Mouse (Mus musculus) lung, postnatal 0 days (tissue): ENCODE results near the gene Rptor. TPM values are rescaled to one million over a fixed set of nuclear protein-coding genes. Genes with fewer than 3 reads are reported as not detected.

ENCODE experiments used
- ATAC-seq: fragments of 200-750 bp; cut with Nextera tagmentation; 2 replicates; pipeline ENCODE4 v1.8.0; 2017; ENCODE audit warnings: moderate library complexity
- DNase-seq: peaks from one replicate; pipeline ENCODE4 v3.0.0-alpha.2; 2016; ENCODE audit warnings: low spot score
- H3K27ac ChIP-seq: fragments of 300-500 bp; sonication (generic); 2 replicates; pipeline ENCODE4 v1.5.1; 2014; ENCODE audit warnings: antibody characterized with exemption, mild to moderate bottlenecking, low read length, mixed read lengths
- H3K27me3 ChIP-seq: fragments of 300-500 bp; sonication (generic); replicated peaks from 2 replicates; pipeline ENCODE4 v1.6.1; 2014; ENCODE audit warnings: low read length, mixed read lengths; ENCODE audit not compliant: insufficient read depth
- H3K36me3 ChIP-seq: fragments of 300-500 bp; sonication (generic); 2 replicates; pipeline ENCODE4 v1.6.1; 2014; ENCODE audit warnings: low read length, mixed read lengths; ENCODE audit not compliant: insufficient read depth
- H3K4me1 ChIP-seq: fragments of 300-500 bp; sonication (generic); 2 replicates; pipeline ENCODE4 v1.6.1; 2014; ENCODE audit warnings: antibody characterized with exemption, low read depth, low read length, mixed read lengths; ENCODE audit not compliant: insufficient read depth
- H3K4me2 ChIP-seq: fragments of 300-500 bp; sonication (generic); replicated peaks from 2 replicates; pipeline ENCODE4 v1.6.1; 2014; ENCODE audit warnings: low read depth, mild to moderate bottlenecking, low read length, moderate library complexity, mixed read lengths
- H3K4me3 ChIP-seq: fragments of 300-500 bp; sonication (generic); 2 replicates; pipeline ENCODE4 v1.5.1; 2014; ENCODE audit warnings: low read depth, low read length
- H3K9ac ChIP-seq: fragments of 300-500 bp; sonication (generic); replicated peaks from 2 replicates; pipeline ENCODE4 v1.6.1; 2014; ENCODE audit warnings: low read depth, mild to moderate bottlenecking
- H3K9me3 ChIP-seq: fragments of 300-500 bp; sonication (generic); 2 replicates; pipeline ENCODE4 v1.6.1; 2016; ENCODE audit warnings: low read length, mixed read lengths
- CTCF ChIP-seq: IDR thresholded peaks from 2 replicates; pipeline ENCODE4 v1.5.1; 2016; ENCODE audit warnings: antibody characterized with exemption, mild to moderate bottlenecking
- EP300 ChIP-seq: IDR thresholded peaks from 2 replicates; pipeline ENCODE4 v1.6.1; 2016; ENCODE audit warnings: antibody characterized with exemption, mild to moderate bottlenecking, control low read depth
- WGBS: fragments of 180-500 bp; shearing (Covaris S2); extraction: QIAGEN DNeasy Blood & Tissue Kit; methylation state at CpG from one replicate; pipeline ENCODE4 v1.1.7; 2014; 5-methylcytosine and 5-hydroxymethylcytosine counted together
- polyA plus RNA-seq: library from polyadenylated mRNA; unstranded; fragments of >200 nt; fragmentation: Nextera tagmentation; extraction: Ambion mirVana; gene quantifications from 2 replicates; pipeline ENCODE4 v1.2.1, GENCODE M21; 2015

Rptor gene
- polyA plus RNA-seq, 1 experiment from 2014 or later: 5.3 TPM

- DNase-seq (no peak), ATAC-seq (no peak)
- H3K27ac ChIP-seq: no peak overlapping the region
- no peak for TF ChIP-seq EP300
- TF ChIP-seq CTCF: no peak
- H3K4me2 ChIP-seq: no peak overlapping the region
- H3K36me3 ChIP-seq: peaks cover 11% of the 10 kb centered on the region; the same call in 1 of the 2 replicates
- no peak overlapping the region for H3K9ac ChIP-seq
- H3K9me3 ChIP-seq: no peaks in the 10 kb centered on the region
- H3K4me1 ChIP-seq: no peaks in the 10 kb centered on the region
- H3K27me3 ChIP-seq: no peaks in the 10 kb centered on the region
- H3K4me3 ChIP-seq: no peak overlapping the region
- WGBS: 86% methylated on average over 9 of the region's 9 CpGs
Measured at GRCm38 (mm10) chr11:119897041-119897440, 294.3 kb downstream of the Rptor start.

GRCm38 (mm10) chr11:119898976-119899375, 296.3 kb downstream of the Rptor start:
- H3K27me3 ChIP-seq: no peaks in the 10 kb centered on the region
- DNase-seq: no peak
- ATAC-seq: peak; percentile 37; the same call in 1 of the 2 replicates
- H3K27ac ChIP-seq: no peak overlapping the region
- H3K9ac ChIP-seq: no peak overlapping the region
- H3K9me3 ChIP-seq: no peaks in the 10 kb centered on the region
- WGBS: 81% methylated on average over 11 of the region's 11 CpGs
- H3K4me2 ChIP-seq: no peak overlapping the region
- H3K36me3 ChIP-seq: peaks cover 10% of the 10 kb centered on the region; the same call in 1 of the 2 replicates
- H3K4me1 ChIP-seq: no peaks in the 10 kb centered on the region
- no peak overlapping the region for H3K4me3 ChIP-seq
- TF ChIP-seq CTCF (no peak), EP300 (no peak)

GRCm38 (mm10) chr11:119901174-119901573, 298.5 kb downstream of the Rptor start:
- no peaks in the 10 kb centered on the region for H3K4me1 ChIP-seq
- H3K36me3 ChIP-seq: peaks cover 10% of the 10 kb centered on the region; the same call in 1 of the 2 replicates
- no peak overlapping the region for H3K27ac ChIP-seq
- ATAC-seq (no peak), DNase-seq (no peak)
- H3K4me2 ChIP-seq: no peak overlapping the region
- no peak for TF ChIP-seq EP300
- TF ChIP-seq CTCF: no peak
- WGBS: 67% methylated on average over 4 of the region's 4 CpGs
- no peak overlapping the region for H3K9ac ChIP-seq
- no peak overlapping the region for H3K4me3 ChIP-seq
- no peaks in the 10 kb centered on the region for H3K27me3 ChIP-seq
- no peaks in the 10 kb centered on the region for H3K9me3 ChIP-seq

GRCm38 (mm10) chr11:119902891-119903290, 300.2 kb downstream of the Rptor start:
- H3K27ac ChIP-seq: no peak overlapping the region
- H3K36me3 ChIP-seq: 0 out of 2 replicates have a peak, but pooled peaks cover 1% of the 10 kb centered on the region
- WGBS: 88% methylated on average over 4 of the region's 4 CpGs
- no peak for TF ChIP-seq EP300
- no peak for TF ChIP-seq CTCF
- no peak for ATAC-seq
- H3K9me3 ChIP-seq: no peaks in the 10 kb centered on the region
- no peaks in the 10 kb centered on the region for H3K27me3 ChIP-seq
- no peak for DNase-seq
- H3K4me2 ChIP-seq: no peak overlapping the region
- H3K9ac ChIP-seq: no peak overlapping the region
- no peaks in the 10 kb centered on the region for H3K4me1 ChIP-seq
- no peak overlapping the region for H3K4me3 ChIP-seq

- peak; percentile 70 for DNase-seq
- Histone ChIP-seq H3K4me3 (no peak overlapping the region), H3K4me1 (no peaks in the 10 kb centered on the region; the same call in 1 of the 2 replicates), H3K9me3 (no peaks in the 10 kb centered on the region), H3K27ac (no peak overlapping the region), H3K9ac (no peak overlapping the region), H3K27me3 (no peaks in the 10 kb centered on the region), H3K4me2 (no peak overlapping the region), H3K36me3 (no peaks in the 10 kb centered on the region)
- WGBS: 22% methylated on average over 5 of the region's 5 CpGs
- TF ChIP-seq CTCF: peak; percentile 98
- no peak for TF ChIP-seq EP300
- peak; percentile 62 for ATAC-seq
Measured at GRCm38 (mm10) chr11:119904621-119905286, 302.0 kb downstream of the Rptor start.

- TF ChIP-seq CTCF (no peak), EP300 (no peak)
- Histone ChIP-seq H3K4me3 (no peak overlapping the region), H3K4me2 (no peak overlapping the region), H3K9me3 (no peaks in the 10 kb centered on the region), H3K4me1 (no peaks in the 10 kb centered on the region; the same call in 1 of the 2 replicates), H3K27ac (no peak overlapping the region), H3K36me3 (no peaks in the 10 kb centered on the region), H3K27me3 (no peaks in the 10 kb centered on the region), H3K9ac (no peak overlapping the region)
- DNase-seq: no peak
- no peak for ATAC-seq
- 79% methylated on average over 5 of the region's 5 CpGs for WGBS
Measured at GRCm38 (mm10) chr11:119905794-119906193, 303.1 kb downstream of the Rptor start.
